Mouse (Mus musculus) thymus, postnatal 4 days (tissue): ENCODE measurements around the gene Ncf1.

Source experiments
- DNase-seq: peaks from one replicate; pipeline ENCODE4 v3.0.0; 2021

The Ncf1 gene

DNA sequence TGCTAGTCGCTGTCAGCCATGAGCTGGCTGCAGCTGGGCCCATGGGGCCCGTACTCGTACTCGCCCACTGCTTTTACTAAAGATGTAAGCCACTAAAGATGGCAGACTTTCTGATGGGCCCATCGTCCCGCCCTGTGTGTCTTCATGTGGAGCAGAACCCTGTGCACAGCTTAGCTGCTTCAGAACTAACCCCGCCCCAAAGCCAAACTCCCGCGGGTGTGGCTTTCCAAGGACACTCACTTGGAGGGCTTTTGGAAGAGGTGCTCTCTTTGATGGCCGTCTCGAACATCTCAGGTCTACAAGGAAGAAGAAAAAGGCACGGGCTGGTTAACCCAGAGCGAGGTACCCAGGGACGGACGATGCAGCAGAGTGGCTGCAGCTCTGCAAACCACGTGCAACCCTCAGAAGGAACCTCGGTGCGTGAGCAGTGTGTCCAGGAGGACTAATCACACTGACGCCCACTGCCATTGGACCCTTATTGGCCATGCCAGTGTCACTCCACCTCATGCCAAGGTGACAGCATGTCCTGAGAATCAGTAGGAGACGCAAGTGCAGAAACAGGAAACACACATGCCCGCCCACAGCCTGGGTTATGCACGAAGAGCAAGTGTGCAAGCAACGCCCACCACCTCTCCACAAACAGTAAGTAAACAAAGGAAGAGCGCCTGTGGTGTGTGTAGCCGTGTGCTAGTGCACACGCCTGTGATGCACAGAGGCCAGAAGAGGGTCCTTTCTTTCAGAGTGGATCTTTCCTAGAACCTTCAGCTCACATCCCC is 14.4 kb upstream of the Ncf1 start:
- no peak for DNase-seq

DNA sequence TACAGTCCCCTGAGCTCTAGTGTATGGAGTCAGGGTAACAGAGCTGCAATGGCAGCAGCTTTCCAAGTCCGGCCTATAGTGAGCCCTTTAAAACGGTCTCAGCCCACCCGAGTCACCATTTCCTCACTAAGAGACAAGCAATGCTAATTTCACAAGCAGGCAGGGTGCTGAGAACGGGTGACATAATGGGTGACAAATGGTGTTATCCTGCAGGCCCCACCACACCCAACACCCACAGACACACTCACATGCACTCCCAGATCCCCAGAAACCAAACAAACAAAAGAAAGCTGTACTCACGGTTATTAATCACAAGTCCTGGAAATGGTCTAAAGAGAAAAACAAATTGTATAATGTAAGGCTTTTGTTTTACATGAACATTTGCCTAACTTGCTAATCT is 12.4 kb upstream of the Ncf1 start:
- DNase-seq: no peak

DNA sequence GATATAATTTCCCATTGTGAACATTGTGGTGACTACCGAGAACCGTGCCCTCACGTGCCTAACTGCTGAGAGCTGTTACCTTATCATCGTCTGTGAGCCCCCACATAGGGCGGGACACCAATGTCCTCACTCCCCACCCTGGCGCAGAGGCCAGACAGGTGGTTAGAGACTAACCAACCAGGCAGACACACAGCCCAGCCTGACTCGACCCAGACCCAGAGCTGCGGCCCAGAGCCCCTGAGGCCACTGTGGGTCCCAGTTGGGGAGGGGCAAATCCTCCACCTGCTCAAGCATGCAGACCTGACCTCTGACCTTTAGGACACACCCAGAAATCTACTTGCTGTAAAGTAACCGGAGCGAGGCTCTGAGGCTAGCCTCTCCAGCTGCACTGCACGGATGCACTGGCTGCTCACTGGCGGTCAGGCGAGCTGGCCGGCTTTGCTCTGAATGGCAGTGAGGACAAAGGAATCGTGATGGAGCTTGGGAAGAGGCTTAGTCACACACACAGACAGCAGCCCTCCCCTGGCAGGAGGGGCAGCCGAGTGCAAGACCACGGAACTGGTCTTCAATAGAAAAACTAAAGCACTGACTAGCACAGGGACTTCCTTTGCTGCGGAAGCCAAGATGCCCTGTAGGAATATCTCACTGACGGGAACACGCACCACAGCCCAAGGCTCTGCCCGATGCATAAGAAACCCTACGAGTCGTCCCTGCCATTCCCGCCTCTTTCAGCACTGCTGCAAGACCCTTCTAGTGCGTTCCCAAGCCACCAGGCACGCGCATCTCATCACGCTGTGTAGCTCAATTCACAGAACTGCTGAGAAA is 8.7 kb upstream of the Ncf1 start:
- DNase-seq: no peak

GRCm38 (mm10) chr5:134237508-134237907 is 8.1 kb upstream of the Ncf1 start:
- DNase-seq: no peak

- peak; percentile 74 for DNase-seq
Observed at GRCm38 (mm10) chr5:134236796-134237195, 7.4 kb upstream of the Ncf1 start.

DNA sequence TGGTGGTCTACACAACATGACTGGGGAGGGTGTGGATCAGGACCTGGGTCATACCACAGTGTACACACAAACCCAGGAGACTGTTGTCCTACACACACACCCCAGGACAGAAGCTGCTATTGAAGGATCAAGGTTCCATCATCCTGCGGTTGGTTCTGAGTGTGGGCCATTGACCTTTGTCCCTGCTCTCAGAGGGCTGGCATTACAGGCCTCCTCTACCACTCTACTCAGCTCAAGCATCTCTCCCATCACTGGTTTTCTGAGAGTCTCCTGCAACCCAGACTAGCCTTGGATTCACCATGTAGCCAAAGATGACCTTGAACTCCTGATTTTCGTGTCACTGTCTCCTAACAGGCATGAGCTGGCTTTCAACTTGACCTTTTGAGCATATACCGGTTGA is 6.8 kb upstream of the Ncf1 start:
- DNase-seq: no peak

GRCm38 (mm10) chr5:134235111-134235510 is 5.7 kb upstream of the Ncf1 start:
- DNase-seq: peak; percentile 36

GRCm38 (mm10) chr5:134234205-134234604 is 4.8 kb upstream of the Ncf1 start:
- peak; percentile 51 for DNase-seq

DNA sequence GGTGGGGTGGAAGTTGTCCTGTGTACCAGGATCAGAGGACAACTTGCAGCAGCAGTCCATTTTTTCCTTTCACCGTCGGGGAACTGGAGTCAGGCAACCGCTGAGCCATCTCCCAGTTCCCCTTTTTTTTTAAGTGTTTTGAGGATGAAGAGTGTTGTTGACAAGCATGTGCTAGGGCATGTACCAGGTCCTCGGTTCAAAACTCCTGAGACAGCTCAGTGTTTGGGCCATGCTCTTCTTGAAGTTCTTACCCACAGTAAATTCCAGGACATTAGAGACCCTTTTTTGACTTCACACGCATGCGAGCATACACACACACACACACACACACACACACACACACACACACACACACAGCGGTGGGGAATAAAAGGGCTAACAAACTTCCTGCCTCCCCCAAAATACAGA is 3.8 kb upstream of the Ncf1 start:
- DNase-seq: peak; percentile 61

- DNase-seq: peak; percentile 50
Observed at GRCm38 (mm10) chr5:134232568-134232967, 3.1 kb upstream of the Ncf1 start.

DNA sequence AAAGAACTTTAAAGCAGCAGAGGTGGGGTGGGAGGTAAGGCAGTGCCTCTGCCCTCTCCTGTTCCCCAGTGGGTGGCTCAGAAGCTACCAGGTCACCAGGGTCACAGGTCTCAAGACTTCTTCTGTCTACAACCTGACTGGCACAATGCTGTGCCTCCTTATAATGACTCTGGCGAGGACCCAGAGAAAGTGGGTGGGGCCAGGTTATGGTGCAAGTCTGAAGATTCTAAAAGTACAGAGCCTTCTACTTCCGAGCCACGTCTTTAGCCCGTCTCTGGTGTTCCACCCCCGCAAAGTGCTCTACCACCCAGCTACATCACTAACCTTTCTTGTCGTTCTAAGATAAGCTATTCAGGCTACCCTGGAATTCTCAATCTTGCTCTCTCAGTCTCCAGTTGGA is 2.7 kb upstream of the Ncf1 start:
- DNase-seq: peak; percentile 66

DNA sequence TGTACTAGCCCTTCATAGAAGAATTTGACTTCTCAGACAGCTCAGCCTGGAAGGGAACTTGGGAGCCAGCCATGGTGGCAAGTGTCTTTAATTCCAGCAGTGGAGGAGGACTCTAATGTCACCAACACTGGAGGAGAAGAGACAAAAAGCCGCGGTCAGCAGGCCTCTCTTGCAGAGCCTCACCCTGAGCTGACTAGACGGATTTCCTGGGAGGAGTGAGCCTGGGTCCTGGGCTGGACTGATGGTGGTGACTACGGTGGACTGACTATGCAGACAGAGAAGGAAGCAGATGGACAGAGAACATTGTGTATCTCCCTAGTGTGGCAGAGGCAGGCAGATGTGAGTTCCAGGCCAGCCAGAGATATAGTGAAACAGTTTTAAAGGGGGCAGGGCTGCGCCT is 2.0 kb upstream of the Ncf1 start:
- DNase-seq: no peak

DNA sequence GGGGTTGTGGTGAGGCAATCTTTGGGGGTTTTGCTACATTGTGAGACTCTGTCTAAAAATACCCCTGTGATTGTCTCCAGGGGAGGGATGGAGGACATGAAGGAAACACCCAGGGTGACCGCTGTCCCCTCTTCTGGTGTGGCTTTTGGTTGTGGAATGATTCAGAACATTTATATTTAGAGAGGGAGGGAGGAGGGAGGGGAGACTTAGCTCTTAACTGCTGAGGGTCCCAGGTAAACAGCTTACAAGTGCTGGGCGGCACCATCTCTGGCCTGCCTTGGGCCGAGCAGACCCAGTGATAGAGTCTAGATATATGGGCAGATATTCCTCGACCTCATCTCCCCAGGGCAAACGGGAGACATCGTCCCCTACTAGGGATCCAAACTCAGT is 1.2 kb downstream of the Ncf1 start:
- no peak for DNase-seq

GRCm38 (mm10) chr5:134227574-134228248 is 1.7 kb downstream of the Ncf1 start:
- DNase-seq: peak; percentile 78

DNA sequence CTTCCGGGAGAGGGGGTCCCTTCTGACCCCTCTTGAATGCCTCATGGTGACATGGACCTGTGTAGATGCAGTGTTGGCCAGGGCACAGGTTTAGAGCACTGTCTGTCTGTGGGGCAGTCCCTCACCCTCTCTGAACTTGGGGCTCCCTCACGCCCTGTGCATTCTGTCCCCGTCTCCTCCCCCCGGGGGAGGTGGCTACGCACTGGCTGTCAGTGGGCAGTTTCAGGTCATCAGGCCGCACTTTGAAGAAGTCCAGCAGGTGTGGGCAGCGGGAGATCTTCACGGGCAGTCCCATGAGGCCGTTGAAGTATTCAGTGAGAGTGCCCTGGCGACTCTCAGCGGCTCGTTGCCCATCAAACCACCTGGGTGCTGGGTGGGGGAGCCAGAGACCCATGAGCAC is 2.5 kb downstream of the Ncf1 start:
- DNase-seq: no peak

GRCm38 (mm10) chr5:134225110-134225901 is 4.1 kb downstream of the Ncf1 start:
- peak; percentile 55 for DNase-seq

DNA sequence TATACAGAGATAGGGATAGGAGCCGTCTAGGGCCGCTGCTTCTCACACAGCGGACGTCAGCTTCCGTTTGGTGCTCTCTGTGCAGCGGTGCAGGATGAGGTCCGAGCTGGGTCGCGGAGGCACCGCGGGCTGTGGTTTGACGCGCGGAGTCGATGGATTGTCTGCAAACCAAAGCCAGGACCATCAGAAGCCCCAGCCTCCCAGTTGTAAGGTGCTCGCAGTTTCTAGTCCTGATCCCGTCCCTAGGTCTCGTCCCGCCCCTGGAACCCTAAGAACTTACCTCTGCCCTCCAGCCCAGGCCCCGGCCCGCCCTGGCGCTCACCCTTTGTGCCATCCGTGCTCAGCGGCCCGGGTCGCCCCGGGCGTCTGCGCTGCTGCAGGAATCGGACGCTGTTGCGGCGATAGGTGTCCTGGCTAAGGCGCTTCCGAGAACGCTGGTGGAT is 7.7 kb downstream of the Ncf1 start:
- peak; percentile 45 for DNase-seq

DNA sequence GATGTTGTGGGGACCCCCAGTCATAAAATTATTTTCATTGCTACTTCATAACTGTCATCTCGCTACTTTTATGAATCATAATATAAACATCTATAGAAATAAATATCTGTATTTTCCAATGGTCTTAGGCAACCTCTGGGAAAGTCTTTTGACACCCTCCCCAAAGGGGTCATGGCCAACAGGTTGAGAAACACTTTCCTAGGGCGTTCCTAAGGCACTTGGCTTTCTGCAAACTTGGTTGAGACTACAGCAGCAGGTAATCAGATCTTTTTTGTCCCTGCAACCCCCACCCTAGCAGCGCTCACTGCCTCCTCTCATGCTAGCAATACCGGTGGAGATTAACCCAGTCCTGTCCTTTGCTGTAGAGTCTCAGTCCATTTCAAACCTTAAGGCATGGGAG is 8.1 kb downstream of the Ncf1 start:
- no peak for DNase-seq

- DNase-seq: no peak
Observed at GRCm38 (mm10) chr5:134217900-134218299, 11.5 kb downstream of the Ncf1 start.

DNA sequence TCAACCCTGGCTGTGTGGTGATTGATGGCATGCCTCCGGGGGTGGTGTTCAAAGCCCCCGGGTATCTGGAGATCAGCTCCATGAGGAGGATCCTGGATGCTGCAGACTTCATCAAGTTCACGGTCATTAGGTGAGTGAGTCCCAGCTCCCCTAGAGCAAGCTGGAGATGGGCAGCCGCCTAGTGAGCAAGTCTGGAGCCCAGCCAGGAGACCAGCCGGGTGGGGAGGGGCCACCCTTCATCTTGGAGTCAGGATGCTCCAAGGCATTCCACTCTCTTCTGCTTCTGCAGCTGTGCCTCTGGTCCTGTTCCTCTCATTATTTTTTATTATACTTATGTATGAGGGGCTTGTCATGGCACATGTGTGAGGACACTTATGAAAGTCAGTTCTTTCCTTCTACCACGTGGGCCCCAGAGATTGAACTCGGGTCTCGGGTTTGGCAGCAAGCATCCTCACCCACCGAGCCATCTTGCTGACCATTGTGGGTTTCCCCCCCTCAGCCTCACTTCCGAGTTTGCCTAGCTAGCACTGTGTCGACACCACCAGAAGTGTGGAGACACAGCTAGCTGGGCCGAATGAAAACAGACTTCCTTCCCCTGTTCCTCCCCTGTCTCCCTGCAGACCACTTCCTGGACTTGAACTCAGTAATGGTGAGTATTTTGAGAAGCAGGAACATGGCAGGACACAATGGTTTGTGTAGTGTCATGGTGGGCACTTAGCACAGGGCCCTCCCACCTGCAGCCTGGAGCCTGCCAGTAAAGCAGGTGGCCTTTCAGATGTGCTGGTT is 15.2 kb downstream of the Ncf1 start:
- DNase-seq: no peak

DNA sequence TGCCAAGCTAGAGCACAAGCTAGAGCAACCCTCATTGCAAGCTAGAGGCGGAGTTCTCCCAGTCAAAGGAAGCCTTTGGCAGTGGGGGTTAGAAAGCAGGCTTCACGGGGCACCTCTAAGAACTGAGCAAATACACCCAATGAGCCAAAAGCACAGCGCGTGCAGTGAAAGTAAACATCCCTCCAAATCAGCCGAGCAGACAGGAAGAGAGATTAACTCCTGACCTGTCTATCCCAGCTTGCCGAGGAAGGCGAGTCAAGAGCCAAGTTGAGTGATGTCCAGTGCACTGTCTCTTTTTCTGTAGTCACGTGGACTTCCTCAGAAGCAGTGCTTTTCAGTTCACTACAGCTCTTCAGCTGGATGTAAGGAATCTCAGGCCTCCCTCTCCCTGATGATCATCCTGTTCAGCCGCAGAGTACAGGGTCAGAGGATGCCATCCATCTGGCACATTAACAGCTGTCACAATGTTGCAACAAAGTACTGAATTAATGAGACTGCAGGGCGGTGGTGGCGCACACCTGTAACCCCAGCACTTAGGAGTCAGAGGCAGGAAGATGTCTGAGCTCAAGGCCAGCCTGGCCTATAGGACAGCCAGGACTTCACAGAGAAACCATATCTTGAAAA is 19.4 kb downstream of the Ncf1 start:
- DNase-seq: no peak

- no peak for DNase-seq
Observed at GRCm38 (mm10) chr5:134206721-134207120, 22.7 kb downstream of the Ncf1 start.
